Mouse (Mus musculus) midbrain, embryonic 12.5 days (tissue): ENCODE data around the gene Dlg4. TPM values are rescaled to one million over a fixed set of nuclear protein-coding genes. Genes with fewer than 3 reads are reported as not detected.
A peak's percentile ranks its signal among the peaks of the same experiment; 100 is the strongest.

ENCODE experiments used
- ATAC-seq: fragments of 200-750 bp; cut with Nextera tagmentation; 2 replicates; pipeline ENCODE4 v1.8.0; 2017; ENCODE audit warnings: low read depth, moderate TSS enrichment, moderate library complexity; ENCODE audit not compliant: low FRiP score
- H3K27ac ChIP-seq: fragments of 300-500 bp; sonication (generic); replicated peaks from 2 replicates; pipeline ENCODE4 v1.5.1; 2016; ENCODE audit warnings: mild to moderate bottlenecking
- H3K27me3 ChIP-seq: fragments of 300-500 bp; sonication (generic); 2 replicates; pipeline ENCODE4 v1.6.1; 2016; ENCODE audit warnings: mild to moderate bottlenecking
- H3K36me3 ChIP-seq: fragments of 300-500 bp; sonication (generic); 2 replicates; pipeline ENCODE4 v1.6.1; 2016
- H3K4me1 ChIP-seq: fragments of 300-500 bp; sonication (generic); 2 replicates; pipeline ENCODE4 v1.6.1; 2016
- H3K4me2 ChIP-seq: fragments of 300-500 bp; sonication (generic); replicated peaks from 2 replicates; pipeline ENCODE4 v1.6.1; 2016; ENCODE audit warnings: mild to moderate bottlenecking, moderate library complexity
- H3K4me3 ChIP-seq: fragments of 300-500 bp; sonication (generic); 2 replicates; pipeline ENCODE4 v1.5.1; 2016; ENCODE audit warnings: mild to moderate bottlenecking
- H3K9ac ChIP-seq: fragments of 300-500 bp; sonication (generic); replicated peaks from 2 replicates; pipeline ENCODE4 v1.6.1; 2016; ENCODE audit warnings: mild to moderate bottlenecking, moderate library complexity
- H3K9me3 ChIP-seq: fragments of 300-500 bp; sonication (generic); 2 replicates; pipeline ENCODE4 v1.6.1; 2016; ENCODE audit warnings: mild to moderate bottlenecking
- WGBS: fragments of 180-500 bp; shearing (Covaris S2); methylation state at CpG from one replicate; pipeline ENCODE4 v1.1.7; 2016; 5-methylcytosine and 5-hydroxymethylcytosine counted together
- polyA plus RNA-seq: library from polyadenylated mRNA; unstranded; fragments of >200 nt; fragmentation: Nextera tagmentation; extraction: Ambion mirVana; gene quantifications from 2 replicates; pipeline ENCODE4 v1.2.1, GENCODE M21; 2016

The Dlg4 gene
- polyA plus RNA-seq, 1 experiment from 2014 or later, result 23.9 TPM

DNA sequence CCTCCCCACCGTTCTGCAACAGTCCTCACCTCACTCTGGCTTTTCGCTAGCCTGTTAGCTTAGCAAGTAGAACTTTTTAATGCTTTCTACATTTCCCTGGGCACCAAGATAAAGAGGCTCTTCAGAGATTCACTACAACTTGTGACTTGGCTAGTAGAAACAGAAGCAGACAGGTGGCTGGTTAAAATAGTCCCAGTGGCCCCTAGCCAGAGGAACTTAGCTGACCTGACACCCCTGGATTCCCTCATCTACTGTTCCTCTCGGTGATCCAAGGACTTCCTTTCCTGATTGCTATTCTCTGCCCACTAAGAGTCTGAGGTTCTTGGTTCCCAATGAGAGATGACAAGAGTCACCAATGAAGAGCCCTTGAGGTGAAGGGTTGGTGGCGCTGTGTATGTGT lies 33.4 kb upstream of the Dlg4 start:
- Histone ChIP-seq H3K4me1 (peaks cover 29% of the 10 kb centered on the region), H3K9ac (peak overlapping the region; percentile 99; the same call in 1 of the 2 replicates), H3K36me3 (peaks cover 51% of the 10 kb centered on the region), H3K4me3 (peak overlapping the region; percentile 100; the same call in 1 of the 2 replicates), H3K27me3 (no peaks in the 10 kb centered on the region), H3K27ac (no peak overlapping the region), H3K9me3 (no peaks in the 10 kb centered on the region), H3K4me2 (peak overlapping the region; percentile 85; the same call in 1 of the 2 replicates)
- no peak for ATAC-seq
- WGBS, result 92% methylated on average over 4 of the region's 4 CpGs

DNA sequence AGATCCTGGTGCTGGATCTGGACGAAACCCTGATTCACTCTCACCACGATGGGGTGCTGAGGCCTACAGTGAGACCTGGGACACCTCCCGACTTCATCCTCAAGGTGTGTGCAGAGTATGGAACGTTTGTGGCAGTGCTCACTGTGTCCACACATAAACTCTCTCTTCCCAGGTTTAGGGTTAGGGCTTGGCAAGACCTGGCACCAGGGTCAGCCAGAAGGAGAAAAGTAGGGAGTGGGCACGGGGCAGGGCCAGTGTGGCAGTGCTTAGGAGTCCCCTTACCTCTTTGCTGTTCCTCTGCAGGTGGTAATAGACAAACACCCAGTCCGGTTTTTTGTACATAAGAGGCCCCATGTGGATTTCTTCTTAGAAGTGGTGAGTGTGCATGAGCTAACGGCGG lies 32.3 kb upstream of the Dlg4 start:
- Histone ChIP-seq H3K36me3 (peaks cover 56% of the 10 kb centered on the region), H3K27me3 (no peaks in the 10 kb centered on the region), H3K4me1 (peaks cover 24% of the 10 kb centered on the region), H3K9me3 (no peaks in the 10 kb centered on the region), H3K4me2 (no peak overlapping the region), H3K27ac (no peak overlapping the region), H3K9ac (no peak overlapping the region), H3K4me3 (no peak overlapping the region)
- WGBS, result 93% methylated on average over 8 of the region's 8 CpGs
- ATAC-seq, result no peak

DNA sequence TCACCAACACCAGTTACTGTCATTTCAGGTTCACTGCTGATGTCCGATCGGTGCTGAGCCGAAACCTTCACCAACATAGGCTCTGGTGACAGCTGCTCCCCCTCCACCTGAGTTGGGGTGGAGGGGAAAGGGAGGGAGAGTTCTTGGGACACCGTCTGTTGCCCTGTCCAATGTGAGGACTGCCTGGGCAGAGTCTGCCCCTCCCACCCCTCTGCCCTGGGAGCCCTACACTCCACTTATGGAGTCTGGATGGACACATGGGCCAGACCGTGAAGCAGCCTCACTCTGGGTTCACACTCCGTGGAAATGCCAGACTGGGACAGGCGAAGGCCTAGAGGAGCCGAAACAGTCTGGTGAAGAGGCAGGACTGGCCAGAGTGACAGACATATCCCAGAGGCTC lies 26.8 kb upstream of the Dlg4 start:
- Histone ChIP-seq H3K9me3 (no peaks in the 10 kb centered on the region), H3K4me2 (no peak overlapping the region; the same call in 1 of the 2 replicates), H3K4me1 (peaks cover 19% of the 10 kb centered on the region), H3K27me3 (no peaks in the 10 kb centered on the region), H3K36me3 (peaks cover 66% of the 10 kb centered on the region), H3K27ac (no peak overlapping the region; the same call in 1 of the 2 replicates), H3K9ac (no peak overlapping the region), H3K4me3 (no peak overlapping the region)
- 91% methylated on average over 8 of the region's 8 CpGs for WGBS
- ATAC-seq, result no peak

GRCm38 (mm10) chr11:69990850-69991691 lies 25.7 kb upstream of the Dlg4 start, which contains the start of gene Gabarap:
Gene Gabarap, plus strand, starts transcription at chr11:69991143.
- Histone ChIP-seq H3K9ac (peak within 1 kb of the TSS; percentile 94), H3K27ac (peak within 1 kb of the TSS; percentile 92), H3K27me3 (no peaks in the 10 kb centered on the region), H3K9me3 (no peaks in the 10 kb centered on the region), H3K4me3 (peak within 1 kb of the TSS; percentile 81), H3K4me2 (peak within 1 kb of the TSS; percentile 80), H3K4me1 (peaks cover 19% of the 10 kb centered on the region), H3K36me3 (peaks cover 57% of the 10 kb centered on the region)
- peak; percentile 45 for ATAC-seq
- under 1% methylated on average over 40 of the region's 40 CpGs for WGBS

DNA sequence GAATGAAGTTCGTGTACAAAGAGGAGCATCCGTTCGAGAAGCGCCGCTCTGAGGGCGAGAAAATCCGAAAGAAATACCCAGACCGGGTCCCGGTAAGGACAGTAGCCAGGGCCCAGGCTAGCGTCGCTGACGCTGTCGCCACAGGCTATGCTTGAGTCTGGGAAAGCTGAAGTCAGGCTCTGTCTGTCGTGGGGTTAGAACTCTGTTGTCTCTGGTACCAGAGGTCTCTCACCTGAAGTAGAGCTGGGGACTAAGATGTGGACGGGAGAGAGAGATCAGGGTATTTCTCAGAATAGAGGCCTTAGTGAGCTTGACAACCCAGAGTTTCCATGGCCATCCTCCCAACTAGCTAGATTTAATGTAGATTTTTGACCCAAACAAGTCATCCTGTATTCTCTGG lies 25.0 kb upstream of the Dlg4 start:
- H3K4me3 ChIP-seq, result peak overlapping the region; percentile 81
- 0% methylated on average over 15 of the region's 15 CpGs for WGBS

GRCm38 (mm10) chr11:69992396-69992795 lies 24.3 kb upstream of the Dlg4 start:
- H3K4me2 ChIP-seq, result peak overlapping the region; percentile 80
- no peak for ATAC-seq
- peak overlapping the region; percentile 94 for H3K9ac ChIP-seq
- H3K36me3 ChIP-seq, result peaks cover 44% of the 10 kb centered on the region
- no peaks in the 10 kb centered on the region for H3K27me3 ChIP-seq
- peaks cover 21% of the 10 kb centered on the region for H3K4me1 ChIP-seq
- H3K27ac ChIP-seq, result no peak overlapping the region
- peak overlapping the region; percentile 81 for H3K4me3 ChIP-seq
- no peaks in the 10 kb centered on the region for H3K9me3 ChIP-seq
- 92% methylated on average over 10 of the region's 10 CpGs for WGBS

More for the DNA sequence above, 25.0 kb upstream of the Dlg4 start:
- ATAC-seq, result 0 out of 2 replicates have a peak, but pooled peaks have one; percentile 11
- H3K9ac ChIP-seq, result peak overlapping the region; percentile 94
- H3K27me3 ChIP-seq, result no peaks in the 10 kb centered on the region
- H3K27ac ChIP-seq, result peak overlapping the region; percentile 92
- H3K9me3 ChIP-seq, result no peaks in the 10 kb centered on the region
- H3K4me1 ChIP-seq, result peaks cover 19% of the 10 kb centered on the region
- peak overlapping the region; percentile 80 for H3K4me2 ChIP-seq
- peaks cover 51% of the 10 kb centered on the region for H3K36me3 ChIP-seq

DNA sequence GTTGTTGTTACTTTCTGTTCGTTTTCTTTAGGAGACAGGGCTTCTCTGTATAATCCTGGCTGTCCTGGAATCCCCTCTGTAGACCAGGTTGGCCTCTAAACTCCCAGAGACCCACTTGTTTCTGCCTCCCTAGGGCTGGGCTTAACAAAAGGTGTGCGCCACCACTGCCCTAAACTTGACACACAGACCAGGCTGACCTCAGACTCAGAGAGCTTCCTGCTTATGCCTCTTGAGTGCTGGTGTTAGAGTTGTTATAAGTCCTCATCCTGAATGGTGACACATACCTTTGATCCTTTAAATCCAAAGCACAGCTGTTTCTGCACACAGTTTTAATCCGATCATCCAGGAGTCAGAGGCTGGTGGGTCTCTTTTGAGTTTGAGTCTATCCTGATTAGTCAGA lies 23.8 kb upstream of the Dlg4 start:
- ATAC-seq, result no peak
- Histone ChIP-seq H3K36me3 (peaks cover 41% of the 10 kb centered on the region), H3K27me3 (no peaks in the 10 kb centered on the region), H3K9me3 (no peaks in the 10 kb centered on the region), H3K4me3 (peak overlapping the region; percentile 81; the same call in 1 of the 2 replicates), H3K9ac (0 out of 2 replicates have a peak overlapping the region, but pooled peaks have one; percentile 94), H3K27ac (no peak overlapping the region), H3K4me1 (peaks cover 26% of the 10 kb centered on the region), H3K4me2 (peak overlapping the region; percentile 80)
- 86% methylated on average over 3 of the region's 3 CpGs for whole genome bisulfite sequencing

DNA sequence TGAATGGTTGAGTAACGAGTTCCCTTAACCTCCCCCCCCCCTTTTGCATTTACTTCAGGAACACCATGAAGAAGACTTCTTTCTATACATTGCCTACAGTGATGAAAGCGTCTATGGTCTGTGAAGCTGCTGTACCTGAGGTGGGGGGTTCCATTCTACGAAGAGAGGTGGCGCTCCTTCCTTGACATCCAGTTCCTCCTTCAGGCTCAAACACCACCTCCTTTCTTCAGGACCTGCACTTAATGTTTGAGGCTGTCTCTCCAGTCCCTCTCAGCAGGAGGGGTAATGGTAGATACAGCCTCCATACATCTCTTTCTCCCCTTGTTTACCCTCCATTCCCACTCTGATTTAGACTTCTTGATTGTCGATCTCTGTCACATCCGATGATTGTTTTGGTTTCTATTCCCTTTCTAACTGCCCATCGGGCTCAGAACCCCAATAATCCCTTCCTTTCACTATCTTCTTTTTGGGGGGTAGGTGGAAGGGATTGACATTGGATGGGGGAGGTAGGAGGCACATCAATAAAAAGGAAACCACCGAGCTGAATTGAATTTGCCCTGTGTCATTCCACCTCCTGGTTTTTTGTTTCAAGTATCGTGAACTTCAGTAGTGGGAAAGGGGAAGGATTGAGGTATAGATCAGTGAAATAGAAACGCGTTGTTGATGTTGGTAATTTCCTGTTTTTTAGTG lies 22.2 kb upstream of the Dlg4 start:
- H3K4me2 ChIP-seq, result peak overlapping the region; percentile 60
- 0 out of 2 replicates have a peak overlapping the region, but pooled peaks have one; percentile 10 for H3K27ac ChIP-seq
- peaks cover 33% of the 10 kb centered on the region for H3K4me1 ChIP-seq
- peak overlapping the region; percentile 95 for H3K4me3 ChIP-seq
- 87% methylated on average over 11 of the region's 11 CpGs for WGBS
- no peaks in the 10 kb centered on the region for H3K27me3 ChIP-seq
- no peaks in the 10 kb centered on the region for H3K9me3 ChIP-seq
- peaks cover 41% of the 10 kb centered on the region for H3K36me3 ChIP-seq
- no peak overlapping the region for H3K9ac ChIP-seq
- ATAC-seq, result no peak

DNA sequence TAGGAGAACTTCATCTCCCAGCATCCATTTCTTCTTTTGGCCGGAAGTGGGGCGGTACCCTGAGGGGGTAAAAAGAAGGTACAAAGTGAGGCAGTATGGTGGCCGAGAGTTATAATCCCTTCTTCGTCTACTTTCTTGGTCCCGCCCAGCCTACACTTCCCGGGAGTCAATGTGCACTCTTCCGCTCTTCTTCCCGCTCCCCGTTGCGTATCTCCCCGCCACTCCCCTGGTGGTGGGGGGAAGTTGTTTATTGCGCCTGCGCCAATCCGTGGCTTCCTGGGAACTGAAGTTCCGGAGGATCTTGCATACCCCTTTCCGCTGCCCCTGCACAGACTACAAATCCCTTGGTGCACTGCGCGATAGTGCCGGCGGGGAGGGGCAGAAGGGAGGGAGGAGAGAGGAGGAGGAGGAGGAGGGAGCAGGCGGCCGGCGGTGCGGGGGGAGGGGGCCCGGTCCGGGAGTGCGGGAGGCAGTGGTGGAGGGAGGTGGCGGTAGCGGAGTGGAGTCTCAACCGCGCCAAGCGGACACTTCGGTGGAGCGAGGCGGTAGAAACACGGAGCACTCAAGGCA lies 21.3 kb upstream of the Dlg4 start, which contains the start of gene Phf23:
TSS of gene Phf23 (plus strand) at position 387 of the 570 bp plus-strand sequence.
- peak; percentile 81 for ATAC-seq
- Histone ChIP-seq H3K4me3 (peak within 1 kb of the TSS; percentile 95), H3K9me3 (no peaks in the 10 kb centered on the region), H3K36me3 (peaks cover 38% of the 10 kb centered on the region), H3K27ac (peak within 1 kb of the TSS; percentile 97), H3K27me3 (no peaks in the 10 kb centered on the region), H3K4me2 (peak within 1 kb of the TSS; percentile 60), H3K9ac (peak within 1 kb of the TSS; percentile 98), H3K4me1 (peaks cover 34% of the 10 kb centered on the region)
- WGBS, result 1% methylated on average over 36 of the region's 36 CpGs

DNA sequence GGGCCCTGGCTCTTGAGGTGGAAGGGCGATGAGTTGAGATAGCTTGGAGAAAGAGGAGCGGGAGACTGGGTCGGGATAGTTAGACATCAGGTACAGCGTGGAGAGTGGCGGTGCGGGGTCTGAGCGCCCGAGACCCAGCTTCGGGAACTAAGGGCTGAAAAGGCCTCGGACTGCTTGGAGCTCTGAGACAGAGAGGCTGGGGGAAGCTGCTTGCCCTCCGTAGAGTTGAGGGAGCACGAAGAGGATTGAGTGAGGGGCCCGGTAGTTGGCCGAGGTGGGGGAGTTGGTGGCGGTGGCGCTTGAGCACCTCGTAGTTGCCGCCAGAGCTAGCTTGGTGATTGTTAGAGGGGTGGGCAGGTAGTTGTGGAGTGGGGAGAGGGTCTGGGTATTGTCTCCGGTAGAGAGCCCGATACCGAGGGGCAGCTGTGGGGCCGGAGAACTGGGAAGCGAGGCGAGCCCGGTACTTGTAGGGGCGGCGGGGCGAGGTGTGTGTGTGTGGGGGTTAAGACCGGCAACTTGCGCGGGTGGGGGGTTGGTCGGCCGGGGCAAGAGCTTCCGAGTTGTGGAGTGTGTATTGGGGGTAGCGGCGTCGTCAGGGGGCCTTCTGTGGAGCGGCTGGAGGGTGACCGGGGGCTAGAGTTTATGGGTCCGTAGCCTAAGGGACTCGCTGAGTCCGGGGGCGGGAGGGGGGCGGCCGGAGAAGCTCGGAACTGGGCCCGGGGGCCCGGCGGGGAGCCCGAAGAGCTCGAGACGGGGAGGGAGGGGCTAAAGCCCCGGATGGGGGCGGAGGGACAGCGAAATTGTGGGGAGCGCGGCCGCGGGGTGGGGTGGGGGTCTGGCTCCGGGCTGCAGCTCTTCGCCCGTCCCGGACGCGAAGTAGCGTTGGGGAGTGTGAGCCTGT lies 20.3 kb upstream of the Dlg4 start:
- ATAC-seq, result no peak; the same call in 1 of the 2 replicates
- H3K9me3 ChIP-seq, result no peaks in the 10 kb centered on the region
- H3K27me3 ChIP-seq, result no peaks in the 10 kb centered on the region
- H3K27ac ChIP-seq, result peak overlapping the region; percentile 97
- peak overlapping the region; percentile 95 for H3K4me3 ChIP-seq
- WGBS, result 1% methylated on average over 61 of the region's 66 CpGs
- H3K4me1 ChIP-seq, result peaks cover 34% of the 10 kb centered on the region
- peaks cover 38% of the 10 kb centered on the region for H3K36me3 ChIP-seq
- H3K9ac ChIP-seq, result peak overlapping the region; percentile 98
- H3K4me2 ChIP-seq, result peak overlapping the region; percentile 60

DNA sequence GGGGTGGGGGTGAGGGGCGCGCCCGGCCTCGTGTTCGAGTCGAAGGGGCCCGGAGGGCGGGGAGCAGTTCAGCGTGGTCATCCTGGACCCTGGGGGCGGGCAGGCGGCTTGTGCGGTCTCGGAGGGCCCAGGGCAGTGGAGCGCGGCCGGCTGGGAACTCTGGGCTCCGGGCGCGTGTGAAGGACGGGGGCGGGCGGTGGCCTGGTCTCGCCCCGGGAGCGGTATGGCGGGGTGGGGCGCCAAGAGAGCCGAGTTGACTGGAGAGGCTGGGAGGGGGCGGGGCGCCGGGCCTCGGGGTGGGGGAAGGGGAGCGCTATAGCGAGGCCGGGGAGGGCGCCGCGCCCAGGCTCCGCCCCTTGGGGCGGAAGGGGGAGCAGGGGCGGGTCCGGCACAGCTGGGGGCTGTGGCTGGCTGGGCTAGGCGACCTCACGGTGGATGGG lies 19.7 kb upstream of the Dlg4 start:
- ATAC-seq, result peak; percentile 36
- no peaks in the 10 kb centered on the region for H3K27me3 ChIP-seq
- H3K27ac ChIP-seq, result peak overlapping the region; percentile 97
- peak overlapping the region; percentile 95 for H3K4me3 ChIP-seq
- no peaks in the 10 kb centered on the region for H3K9me3 ChIP-seq
- H3K4me1 ChIP-seq, result peaks cover 40% of the 10 kb centered on the region
- H3K36me3 ChIP-seq, result peaks cover 38% of the 10 kb centered on the region
- H3K4me2 ChIP-seq, result peak overlapping the region; percentile 60
- H3K9ac ChIP-seq, result peak overlapping the region; percentile 98
- 1% methylated on average over 18 of the region's 44 CpGs for WGBS
